ENCODE assay signal across 17 mouse cellular contexts in genomic region chr10:78722654-78723053, GRCm38 (mm10). TPM values are rescaled to one million over a fixed set of nuclear protein-coding genes. Genes with fewer than 3 reads are reported as not detected.
DNase-seq lines count a peak whose midpoint lies in the region; TF ChIP-seq lines count a peak whose summit lies in the region.
"Had no signal": no experiment of that assay in that cellular context is flagged by ENCODE, and none has a peak within 500 bp of the region (broad histone marks: within the 10 kb centered on the region; RNA-seq: fewer than 3 reads in every experiment).

No protein-coding gene starts in this region.

- no peak for TF ChIP-seq CTCF in embryonic fibroblast, embryonic 13.5 days (IDR thresholded peaks at IDR 0.05; ENCODE audit: borderline replicate concordance, insufficient read depth, low read length)

- peak; percentile 61 to 68 for DNase-seq in cerebellum, postnatal 14 days
- no peak for DNase-seq in cerebellum, adult 9-10 months
- peak; percentile 39 to 44 for DNase-seq in left cerebral cortex, postnatal 25 days (ENCODE audit: low spot score in 2 of 2)
- no peak for DNase-seq in left cerebral cortex, adult 18-20 months (ENCODE audit: low spot score in 2 of 2)
- DNase-seq in layer of hippocampus, postnatal 14 days (ENCODE audit: low spot score in 2 of 2), result peak; percentile 19 to 75
- no peak for DNase-seq in urinary bladder, postnatal 14 days (ENCODE audit: low spot score)
- DNase-seq in ovary, postnatal 36 days (ENCODE audit: low spot score), result no peak
- DNase-seq: adrenal gland, adult 8-10 months; cerebellum, adult 11 months; gastrocnemius, postnatal 25 days had no signal

- H3K27ac ChIP-seq in embryonic fibroblast, embryonic 13.5 days (ENCODE audit: insufficient read depth, low read length), result peak overlapping the region; percentile 88
- H3K27ac ChIP-seq: liver, embryonic 14.5 days had no signal

- TF ChIP-seq POLR2A in embryonic fibroblast, embryonic 13.5 days (IDR thresholded peaks at IDR 0.05; ENCODE audit: low read depth, low read length), result no peak

- H3K4me3 ChIP-seq in embryonic fibroblast, embryonic 13.5 days (ENCODE audit: insufficient read depth, low read length), result no peak overlapping the region

- intact Hi-C loops in left cerebral cortex, postnatal 25 days (cut with DNase I), result no loop called here

- peaks cover 18% of the 10 kb centered on the region for H3K4me1 ChIP-seq in embryonic fibroblast, embryonic 13.5 days (ENCODE audit: control insufficient read depth, insufficient read depth, low read length)

RNA-seq across cellular contexts. Expression of gene Casp14, which starts 4.6 kb away (rescaled TPM):
- total RNA-seq in left cerebral cortex, postnatal 25 days (2021), result not detected
- total RNA-seq in left cerebral cortex, adult 18-20 months (2021), result not detected
- 0.35 and 0.63 TPM in 2 replicates for polyA plus RNA-seq in embryonic fibroblast, embryonic 13.5 days (2011; ENCODE audit: insufficient read length, low read depth, missing spikeins)
- not detected for total RNA-seq in layer of hippocampus, postnatal 14 days (2021)
- total RNA-seq: adrenal gland, adult 8-10 months; gastrocnemius, postnatal 25 days; layer of hippocampus, postnatal 36 days; megakaryocyte progenitor cell, adult 5-6 weeks had no signal
- polyA plus RNA-seq: heart, embryonic 16.5 days; liver, embryonic 14.5 days; testis, adult 2 months had no signal

RNA-seq across cellular contexts. Expression of gene Ccdc105, which starts 30.2 kb away (rescaled TPM):
- under 1 TPM; 0.41 to 0.57 TPM for total RNA-seq in left cerebral cortex, postnatal 25 days (2021)
- under 1 TPM; 0.49 to 0.59 TPM for total RNA-seq in left cerebral cortex, adult 18-20 months (2021)
- not detected in 2 replicates for polyA plus RNA-seq in embryonic fibroblast, embryonic 13.5 days (2011; ENCODE audit: insufficient read length, low read depth, missing spikeins)
- total RNA-seq in layer of hippocampus, postnatal 14 days (2021), result under 1 TPM; 0.29 to 0.32 TPM
- total RNA-seq: adrenal gland, adult 8-10 months; gastrocnemius, postnatal 25 days; megakaryocyte progenitor cell, adult 5-6 weeks had no signal
- polyA plus RNA-seq: heart, embryonic 16.5 days; intestine, embryonic 16.5 days; liver, embryonic 14.5 days had no signal

RNA-seq across cellular contexts. Expression of gene Slc1a6, which starts 57.6 kb away (rescaled TPM):
- 10 to 100 TPM; 10.8 to 12.5 TPM for total RNA-seq in left cerebral cortex, postnatal 25 days (2021)
- 10 to 100 TPM; 12.7 to 14.1 TPM for total RNA-seq in left cerebral cortex, adult 18-20 months (2021)
- polyA plus RNA-seq in embryonic fibroblast, embryonic 13.5 days (2011; ENCODE audit: insufficient read length, low read depth, missing spikeins), result 20.8 and 29.1 TPM in 2 replicates
- total RNA-seq in layer of hippocampus, postnatal 14 days (2021), result 10 to 100 TPM; 13.2 to 15.5 TPM
- total RNA-seq: gastrocnemius, postnatal 25 days; megakaryocyte progenitor cell, adult 5-6 weeks had no signal

Comparison
In these comparisons a context has a peak if more than half of its experiments do, and no peak if none do; other contexts are left out.
1. DNase-seq: peak in cerebellum, postnatal 14 days (2 of 2), left cerebral cortex, postnatal 25 days (2 of 2) and layer of hippocampus, postnatal 14 days (2 of 2); none in cerebellum, adult 9-10 months (single experiment), left cerebral cortex, adult 18-20 months (0 of 2), urinary bladder, postnatal 14 days (single experiment) and ovary, postnatal 36 days (single experiment).